Mouse (Mus musculus) activated CD4-positive, CD25-positive, alpha-beta regulatory T cell, adult 9 weeks (primary cell): ENCODE data around the gene Btg1-ps1. TPM values are rescaled to one million over a fixed set of nuclear protein-coding genes. Genes with fewer than 3 reads are reported as not detected.

Experiments
- polyA plus RNA-seq: library from polyadenylated mRNA; unstranded; fragments of 100-300 nt; shearing (Covaris generic); gene quantifications from one replicate; pipeline ENCODE4 v1.2.1, GENCODE M21; 2017

The Btg1-ps1 gene
- polyA plus RNA-seq = not detected

GRCm38 (mm10) chrX:38018597-38018996 is at the start of gene Btg1-ps1:
Gene Btg1-ps1 (minus strand): TSS chrX:38018815.

DNA sequence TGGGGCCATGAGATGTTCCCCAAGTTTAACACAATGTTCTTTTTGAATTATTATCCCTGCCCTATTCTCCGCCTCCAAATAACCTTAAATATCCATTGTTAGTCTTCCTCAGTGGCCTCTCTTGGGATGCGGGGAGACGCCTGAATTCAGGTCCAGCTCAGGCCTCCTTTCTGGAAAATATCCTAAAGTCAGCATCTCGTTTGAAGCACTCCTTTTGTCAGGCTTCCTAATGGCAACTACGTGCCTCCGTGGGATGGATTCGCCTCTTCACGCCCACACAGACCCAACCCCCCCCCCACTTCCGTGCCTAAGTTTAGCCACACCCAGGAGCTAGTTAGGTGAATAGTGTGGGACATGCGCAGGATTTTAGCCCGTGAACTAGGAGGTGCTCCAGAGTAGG is 47.6 kb upstream of the Btg1-ps1 start, which contains the start of gene Rhox10:
Gene Rhox10 (plus strand): TSS at position 301 of the 400 bp plus-strand sequence.

GRCm38 (mm10) chrX:38043014-38043413 is 24.4 kb upstream of the Btg1-ps1 start, which contains the start of gene Btg1-ps2:
Gene Btg1-ps2 (minus strand): TSS chrX:38043114.

Other genes starting within 250 kb of the Btg1-ps1 start
- gene Rhox5, start 214.0 kb downstream of the Btg1-ps1 start, polyA plus RNA-seq = not detected
- gene Rhox6, start 191.9 kb downstream of the Btg1-ps1 start, polyA plus RNA-seq = not detected
- gene Rhox7a, start 187.1 kb downstream of the Btg1-ps1 start, polyA plus RNA-seq = not detected
- gene Rhox8, start 139.9 kb downstream of the Btg1-ps1 start, polyA plus RNA-seq = not detected
- not detected for gene Rhox7b, start 121.6 kb downstream of the Btg1-ps1 start, polyA plus RNA-seq
- not detected for gene Rhox9, start 117.0 kb downstream of the Btg1-ps1 start, polyA plus RNA-seq
- not detected for gene Btg1-ps2, start 24.3 kb upstream of the Btg1-ps1 start, polyA plus RNA-seq
- not detected for gene Rhox10, start 47.7 kb upstream of the Btg1-ps1 start, polyA plus RNA-seq
- not detected for gene Rhox11, start 66.3 kb upstream of the Btg1-ps1 start, polyA plus RNA-seq
- gene Rhox12, start 92.1 kb upstream of the Btg1-ps1 start, polyA plus RNA-seq = not detected
- gene Rhox13, start 102.4 kb upstream of the Btg1-ps1 start, polyA plus RNA-seq = not detected
- 1.8 TPM for gene Zbtb33, start 171.0 kb upstream of the Btg1-ps1 start, polyA plus RNA-seq
- 0.98 TPM for gene Tmem255a, start 233.6 kb upstream of the Btg1-ps1 start, polyA plus RNA-seq